Mouse (Mus musculus) mouse embryonic stem cell (cell line): ENCODE measurements around the gene C130026I21Rik.
"Not testable (repeated sequence)": the region's sequence is repeated elsewhere in the genome, so short reads cannot be mapped to it uniquely, and the experiment has no call there.

ENCODE experiments used
- in situ Hi-C, 2 experiments: fragments of 300-500 bp; cut with MboI; formaldehyde crosslinking; loops; 1 replicate in 1 of 2; 3 replicates in 1 of 2; pipeline ENCODE4 v1.14.3; 2019 to 2020; ENCODE audit warnings: low sequenced_read_pairs in 2 of 2, low pct_unique_long_range_greater_than_20kb in 1 of 2, mixed read lengths in 1 of 2; ENCODE audit not compliant: unreplicated experiment in 1 of 2

C130026I21Rik gene

GRCm38 (mm10) chr1:85270466-85270865 is at the start of gene C130026I21Rik:
Gene C130026I21Rik (minus strand): TSS chr1:85270566.
- in situ Hi-C loops, result not testable (repeated sequence)

GRCm38 (mm10) chr1:85287063-85287462 is 16.7 kb upstream of the C130026I21Rik start:
- in situ Hi-C loops, result not testable (repeated sequence)

- in situ Hi-C loops, result not testable (repeated sequence)
Observed at GRCm38 (mm10) chr1:85276421-85276820, 6.1 kb upstream of the C130026I21Rik start.

- in situ Hi-C loops, result not testable (repeated sequence)
Observed at GRCm38 (mm10) chr1:85258634-85259033, 11.7 kb downstream of the C130026I21Rik start.

GRCm38 (mm10) chr1:85255217-85255616 is 15.1 kb downstream of the C130026I21Rik start:
- in situ Hi-C loops, result not testable (repeated sequence)

- in situ Hi-C loops, result not testable (repeated sequence)
Observed at GRCm38 (mm10) chr1:85251211-85251610, 19.2 kb downstream of the C130026I21Rik start.

GRCm38 (mm10) chr1:85248985-85249384 is 21.4 kb downstream of the C130026I21Rik start:
- in situ Hi-C loops, result not testable (repeated sequence)

- in situ Hi-C loops, result not testable (repeated sequence)
Observed at GRCm38 (mm10) chr1:85246776-85247460, 23.4 kb downstream of the C130026I21Rik start.

GRCm38 (mm10) chr1:85246266-85246665 is 24.1 kb downstream of the C130026I21Rik start:
- in situ Hi-C loops, result not testable (repeated sequence)

GRCm38 (mm10) chr1:85244941-85245340 is 25.4 kb downstream of the C130026I21Rik start:
- in situ Hi-C loops, result not testable (repeated sequence)

GRCm38 (mm10) chr1:85243023-85243422 is 27.3 kb downstream of the C130026I21Rik start:
- in situ Hi-C loops, result not testable (repeated sequence)

- in situ Hi-C loops, result not testable (repeated sequence)
Observed at GRCm38 (mm10) chr1:85239018-85239775, 31.2 kb downstream of the C130026I21Rik start.

GRCm38 (mm10) chr1:85206531-85206930 is 63.8 kb downstream of the C130026I21Rik start:
- in situ Hi-C loops, result not testable (repeated sequence)

GRCm38 (mm10) chr1:85199523-85199922 is 70.8 kb downstream of the C130026I21Rik start:
- in situ Hi-C loops, result not testable (repeated sequence)

GRCm38 (mm10) chr1:85198647-85199350 is 71.6 kb downstream of the C130026I21Rik start:
- in situ Hi-C loops, result not testable (repeated sequence)

- in situ Hi-C loops, result not testable (repeated sequence)
Observed at GRCm38 (mm10) chr1:85196732-85197131, 73.6 kb downstream of the C130026I21Rik start.

- in situ Hi-C loops, result not testable (repeated sequence)
Observed at GRCm38 (mm10) chr1:85193761-85194160, 76.6 kb downstream of the C130026I21Rik start.

- in situ Hi-C loops, result not testable (repeated sequence)
Observed at GRCm38 (mm10) chr1:85181981-85182380, 88.4 kb downstream of the C130026I21Rik start.

- in situ Hi-C loops, result not testable (repeated sequence)
Observed at GRCm38 (mm10) chr1:85178971-85179370, 91.4 kb downstream of the C130026I21Rik start.
